Mouse (Mus musculus): ENCODE measurements around the gene Adam30.

The Adam30 gene

GRCm38 (mm10) chr3:98185163-98185714, 24.8 kb downstream of the Adam30 start:
- DNase-seq (ENCODE audit: low spot score in 2 of 2): no peak

GRCm38 (mm10) chr3:98187777-98188176, 27.3 kb downstream of the Adam30 start:
- DNase-seq (ENCODE audit: low spot score in 2 of 2): no peak

GRCm38 (mm10) chr3:98197711-98198532, 37.5 kb downstream of the Adam30 start:
- DNase-seq (ENCODE audit: low spot score in 2 of 2): no peak

GRCm38 (mm10) chr3:98199747-98200146, 39.3 kb downstream of the Adam30 start:
- no peak for DNase-seq (ENCODE audit: low spot score in 2 of 2)

DNA sequence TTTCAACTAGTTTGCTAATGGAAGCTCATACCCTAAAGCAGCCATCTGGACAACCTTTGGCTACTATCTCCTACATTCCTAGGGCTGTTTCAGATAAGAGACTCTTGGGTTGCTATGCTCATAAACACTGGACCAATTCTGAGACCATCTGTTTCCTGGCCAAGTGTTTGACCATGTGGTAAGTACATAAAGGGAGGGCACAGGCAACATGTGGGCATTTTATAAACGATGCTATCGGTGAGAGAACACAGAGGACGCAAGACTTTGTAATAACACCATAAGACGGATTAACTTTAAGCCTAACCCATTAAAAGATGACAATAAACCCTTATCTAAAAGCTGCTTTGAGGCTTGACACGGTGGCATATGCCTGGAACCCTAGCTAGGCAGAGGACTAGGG, 42.9 kb downstream of the Adam30 start:
- DNase-seq (ENCODE audit: low spot score in 2 of 2): no peak

DNA sequence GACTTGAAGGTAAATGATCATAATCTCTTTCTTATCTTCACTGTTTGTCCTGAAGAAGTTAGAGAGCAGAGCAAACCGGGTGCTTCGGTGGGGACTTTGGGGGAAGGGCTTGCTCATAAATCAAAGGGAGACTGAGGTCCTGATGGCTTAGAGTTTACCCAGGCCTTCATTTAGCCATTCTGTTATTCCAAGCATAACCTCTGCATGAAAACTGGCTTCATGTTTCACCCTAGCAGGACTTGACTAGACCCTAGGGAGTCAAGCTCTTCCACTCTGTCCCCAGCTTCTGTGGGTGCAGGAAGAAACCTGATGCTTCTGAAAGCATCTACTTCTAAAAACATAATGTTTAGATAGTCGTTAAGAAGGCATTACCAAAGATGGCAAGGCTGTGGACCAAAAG, 46.5 kb downstream of the Adam30 start:
- no peak for DNase-seq (ENCODE audit: low spot score in 2 of 2)

DNA sequence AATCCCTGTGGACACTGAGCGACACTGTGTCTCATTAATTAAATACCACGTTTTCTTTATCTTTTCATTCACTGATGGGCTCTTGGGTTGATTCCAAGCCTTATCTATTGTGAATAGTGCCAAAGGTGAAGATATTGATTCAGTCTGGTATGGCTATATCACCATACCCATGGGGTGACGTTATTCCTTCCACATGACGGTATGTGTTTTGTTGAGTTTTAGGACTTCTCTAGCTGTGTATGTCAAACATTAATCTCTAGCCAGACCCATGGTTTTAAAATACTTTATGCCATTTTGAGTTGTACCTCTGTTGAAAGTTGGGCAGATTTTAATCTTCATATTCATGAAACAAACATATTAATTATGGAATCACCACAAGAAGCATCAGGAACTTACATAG, 48.7 kb downstream of the Adam30 start:
- DNase-seq (ENCODE audit: low spot score in 2 of 2): no peak

DNA sequence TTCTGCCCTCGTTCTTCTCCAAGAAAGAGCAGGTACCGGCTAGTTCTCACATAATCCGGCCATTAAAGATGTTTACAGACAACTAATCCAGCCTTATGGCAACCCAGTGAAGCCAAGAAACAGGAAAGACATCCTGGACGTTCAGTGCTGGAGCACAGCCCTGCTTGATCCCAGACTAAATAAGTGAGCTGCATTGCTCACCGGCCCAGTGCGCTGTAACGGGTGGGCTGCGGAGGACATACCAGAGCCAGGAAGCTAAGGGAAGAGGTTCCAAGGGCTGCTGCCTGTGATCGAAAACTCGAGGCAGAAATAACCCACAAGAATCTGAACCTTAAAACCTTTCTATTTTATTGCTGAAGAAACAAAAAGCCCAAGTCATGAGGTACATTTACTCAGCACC, 50.4 kb downstream of the Adam30 start:
- DNase-seq (ENCODE audit: low spot score in 2 of 2): no peak

DNA sequence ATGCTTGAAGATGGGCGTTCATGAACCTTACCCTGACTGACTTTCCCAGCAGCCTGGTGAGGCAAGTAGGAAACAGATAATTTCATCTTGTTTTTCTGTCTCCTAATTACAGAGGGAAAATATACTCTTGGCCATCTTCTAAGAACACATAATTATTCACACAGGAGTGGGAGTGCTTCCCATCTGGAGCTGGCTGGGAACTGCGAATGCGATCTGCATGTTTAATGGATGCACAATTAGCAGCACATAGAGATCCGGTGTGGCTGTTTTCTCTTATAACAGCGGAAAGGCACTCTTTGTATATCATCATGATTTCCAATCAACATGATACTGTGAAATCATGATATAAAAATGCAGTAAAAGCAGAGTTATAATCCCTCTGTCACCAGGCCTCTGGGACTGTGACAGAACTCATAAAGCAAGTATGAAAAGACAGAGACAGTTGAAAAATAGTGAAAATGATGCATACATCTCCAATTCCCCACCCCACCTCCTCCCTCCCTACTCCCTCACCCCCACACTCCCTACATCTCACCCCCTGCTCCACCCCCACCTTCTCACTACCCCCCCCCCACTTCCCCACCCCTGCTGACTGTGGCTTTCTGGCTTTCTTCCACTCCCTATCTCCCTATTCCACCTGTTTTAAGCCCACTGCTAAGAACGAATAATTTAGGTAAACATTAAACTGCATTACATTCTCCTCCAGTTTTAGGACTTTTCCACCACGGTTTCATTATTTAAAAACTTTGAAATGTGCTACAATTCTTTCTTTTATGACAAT, 51.1 kb downstream of the Adam30 start:
- peak; percentile 68 to 77 for DNase-seq (ENCODE audit: low spot score in 2 of 2)

Data from right cerebral cortex, postnatal 36 days (tissue).